In the genomic region with DNA sequence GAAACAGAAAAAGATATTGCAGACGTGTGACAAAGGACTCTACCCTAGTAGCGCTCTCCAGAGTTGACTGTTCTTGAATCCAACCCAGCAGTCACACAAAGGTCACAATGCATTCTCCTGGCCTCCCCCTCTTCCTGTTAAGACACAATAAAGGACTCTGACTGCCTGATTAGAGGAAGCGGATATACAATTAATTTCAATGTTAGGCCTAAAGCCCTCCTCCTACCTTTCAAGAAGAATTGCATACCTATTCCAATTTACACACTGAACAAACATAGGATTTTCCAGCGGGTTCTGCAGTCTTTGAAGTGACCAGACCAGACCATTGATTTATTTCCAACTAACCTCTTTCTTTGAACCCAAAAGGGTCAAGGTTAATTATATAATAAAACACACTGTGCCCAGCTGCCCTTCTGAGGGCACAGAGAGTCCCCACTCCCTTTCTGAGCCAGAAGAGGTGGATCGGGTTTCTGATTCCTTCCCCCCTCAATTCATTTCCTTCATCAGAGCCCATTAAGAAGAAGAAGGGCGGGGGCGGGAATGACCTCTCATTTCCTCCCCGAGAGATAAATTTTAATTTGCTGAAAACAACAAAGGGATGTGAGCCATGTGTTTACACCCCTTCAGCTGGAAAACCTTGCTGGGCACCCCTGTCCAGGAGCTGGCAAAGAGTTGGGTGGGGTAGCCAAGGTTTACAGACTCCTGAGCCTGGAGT, we compare ENCODE assay signal across 11 mouse cellular contexts. TPM values are rescaled to one million over a fixed set of nuclear protein-coding genes. Genes with fewer than 3 reads are reported as not detected.
DNase-seq lines count a peak whose midpoint lies in the region; ATAC-seq and TF ChIP-seq lines count a peak whose summit lies in the region.
"Had no signal": no experiment of that assay in that cellular context is flagged by ENCODE, and none has a peak within 500 bp of the region (broad histone marks: within the 10 kb centered on the region; RNA-seq: fewer than 3 reads in every experiment).

No protein-coding gene starts in this region.

- no peak for DNase-seq in gastrocnemius, adult 2 months
- no peak for DNase-seq in gastrocnemius, postnatal 36 days
- DNase-seq in lung, embryonic 14.5 days = peak; percentile 58
- no peak for DNase-seq in lung, postnatal 25 days (ENCODE audit: low spot score)
- peak; percentile 65 for DNase-seq in mesoderm, embryonic 11.5 days (ENCODE audit: low read depth, low spot score)
- DNase-seq in Muller cell, postnatal 12 days (ENCODE audit: inconsistent ontology term) = no peak
- DNase-seq: cerebellum, postnatal 36 days; right cerebral cortex, postnatal 4 days had no signal

- no peaks in the 10 kb centered on the region for H3K27me3 ChIP-seq in lung, embryonic 14.5 days (ENCODE audit: insufficient read depth, low read length)

- no peaks in the 10 kb centered on the region for H3K9me3 ChIP-seq in lung, embryonic 14.5 days (ENCODE audit: low read depth, low read length)

- WGBS in lung, embryonic 14.5 days = 25% methylated on average over 8 of the region's 8 CpGs

- ATAC-seq in lung, embryonic 14.5 days (ENCODE audit: insufficient read depth) = no peak
- ATAC-seq in monocyte, adult 5-6 weeks (replicated peaks; ENCODE audit: insufficient number of reproducible peaks, low FRiP score, low TSS enrichment, poor library complexity, severe bottlenecking) = no peak

- TF ChIP-seq CTCF in gastrocnemius, adult 2 months (IDR thresholded peaks at IDR 0.05) = no peak
- no peak for TF ChIP-seq CTCF in lung, embryonic 14.5 days (IDR thresholded peaks at IDR 0.05; ENCODE audit: low read depth)

- H3K27ac ChIP-seq in gastrocnemius, adult 2 months = peak overlapping the region; percentile 57
- H3K27ac ChIP-seq in lung, embryonic 14.5 days (ENCODE audit: low read depth) = peak overlapping the region; percentile 63; the same call in 1 of the 2 replicates
- peak overlapping the region; percentile 50 for H3K27ac ChIP-seq in brown adipose tissue, adult 24 weeks (replicated peaks; ENCODE audit: low read depth, low read length)

- H3K9ac ChIP-seq in lung, embryonic 14.5 days = no peak overlapping the region

- H3K4me3 ChIP-seq in gastrocnemius, adult 2 months = no peak overlapping the region
- H3K4me3 ChIP-seq in lung, embryonic 14.5 days (ENCODE audit: low read depth, low read length) = no peak overlapping the region
- H3K4me3 ChIP-seq in brown adipose tissue, adult 24 weeks (ENCODE audit: insufficient read depth, low read depth, low read length) = no peak overlapping the region

- H3K4me1 ChIP-seq in lung, embryonic 14.5 days (ENCODE audit: insufficient read depth) = peaks cover 19% of the 10 kb centered on the region
- peaks cover 30% of the 10 kb centered on the region for H3K4me1 ChIP-seq in brown adipose tissue, adult 24 weeks (ENCODE audit: control insufficient read depth, insufficient read depth, insufficient read length, low read length)

- H3K36me3 ChIP-seq in lung, embryonic 14.5 days (ENCODE audit: insufficient read depth) = no peaks in the 10 kb centered on the region

- H3K4me2 ChIP-seq in lung, embryonic 14.5 days = 0 out of 2 replicates have a peak overlapping the region, but pooled peaks have one; percentile 7

- intact Hi-C loops in gastrocnemius, adult 2 months (cut with DNase I) = loop anchor here (10.0 kb wide), 1 partner anchor 93 kb away; no protein-coding TSS in a partner anchor
- intact Hi-C loops in gastrocnemius, postnatal 36 days (cut with DNase I) = no loop called here

RNA-seq across cellular contexts. Expression of a gene that starts 3.2 kb away (rescaled TPM):
- total RNA-seq in gastrocnemius, adult 2 months (2021) = 1 to 10 TPM; 3.6 to 3.9 TPM
- 1 to 10 TPM; 3.4 to 4.0 TPM for total RNA-seq in gastrocnemius, postnatal 36 days (2021)
- 5.3 and 6.9 TPM in 2 replicates for polyA plus RNA-seq in lung, embryonic 14.5 days (2014; fragmentation: Nextera tagmentation; extraction: Ambion mirVana)
- 11.9 and 16.2 TPM in 2 replicates for polyA plus RNA-seq in brown adipose tissue, adult 24 weeks (2012; ENCODE audit: insufficient read depth, insufficient read length, missing spikeins)
- total RNA-seq in monocyte, adult 5-6 weeks (2017) = 1.9 to 3.1 TPM (median 2.3 TPM) in 3 replicates

RNA-seq across cellular contexts. Expression of a gene that starts 50.9 kb away (rescaled TPM):
- under 1 TPM; 0.17 to 0.18 TPM for total RNA-seq in gastrocnemius, adult 2 months (2021)
- under 1 TPM; 0.10 to 0.26 TPM for total RNA-seq in gastrocnemius, postnatal 36 days (2021)
- polyA plus RNA-seq in lung, embryonic 14.5 days (2014; fragmentation: Nextera tagmentation; extraction: Ambion mirVana) = 2.3 and 4.1 TPM in 2 replicates
- polyA plus RNA-seq in brown adipose tissue, adult 24 weeks (2012; ENCODE audit: insufficient read depth, insufficient read length, missing spikeins) = not detected in 2 replicates
- not detected in 3 replicates for total RNA-seq in monocyte, adult 5-6 weeks (2017)
- total RNA-seq: megakaryocyte-erythroid progenitor cell, adult 5-6 weeks had no signal

Comparison
In these comparisons a context has a peak if more than half of its experiments do, and no peak if none do; other contexts are left out.
1. DNase-seq: peak in lung, embryonic 14.5 days (single experiment) and mesoderm, embryonic 11.5 days (single experiment); none in gastrocnemius, adult 2 months (single experiment), gastrocnemius, postnatal 36 days (0 of 2), lung, postnatal 25 days (single experiment) and Muller cell, postnatal 12 days (single experiment).
2. Peak in every context shown above with its lines, with median percentiles within 50 percentile points of each other: H3K27ac ChIP-seq.